Mouse (Mus musculus): ENCODE results near the gene Msmp. TPM values are rescaled to one million over a fixed set of nuclear protein-coding genes. Genes with fewer than 3 reads are reported as not detected.
"Not testable (repeated sequence)": the region's sequence is repeated elsewhere in the genome, so short reads cannot be mapped to it uniquely, and the experiment has no call there.

Msmp gene
- polyA plus RNA-seq, 1 experiment = not detected

- Histone ChIP-seq H3K4me3 (ENCODE audit: insufficient read depth, low read length) (no peak overlapping the region), H3K4me1 (ENCODE audit: control insufficient read depth, insufficient read depth, low read length) (peaks cover 33% of the 10 kb centered on the region), H3K27ac (ENCODE audit: insufficient read depth, low read depth, low read length) (peak overlapping the region; percentile 36)
- TF ChIP-seq CTCF (IDR thresholded peaks at IDR 0.05; ENCODE audit: low read depth, low read length) = no peak
- TF ChIP-seq POLR2A (IDR thresholded peaks at IDR 0.05; ENCODE audit: borderline replicate concordance, low read depth, low read length) = no peak
These were observed 28.4 kb downstream of the Msmp start for GRCm38 (mm10) chr4:43555926-43556325.

- no peak overlapping the region for H3K4me3 ChIP-seq (ENCODE audit: insufficient read depth, low read length)
- H3K4me1 ChIP-seq (ENCODE audit: control insufficient read depth, insufficient read depth, low read length) = peaks cover 33% of the 10 kb centered on the region
- H3K27ac ChIP-seq (ENCODE audit: insufficient read depth, low read depth, low read length) = no peak overlapping the region
- no peak for TF ChIP-seq CTCF (IDR thresholded peaks at IDR 0.05; ENCODE audit: low read depth, low read length)
- TF ChIP-seq POLR2A (IDR thresholded peaks at IDR 0.05; ENCODE audit: borderline replicate concordance, low read depth, low read length) = no peak
These were observed 30.4 kb downstream of the Msmp start for GRCm38 (mm10) chr4:43553891-43554290.

GRCm38 (mm10) chr4:43552437-43552836 lies 31.9 kb downstream of the Msmp start:
- no peak overlapping the region for H3K4me3 ChIP-seq (ENCODE audit: insufficient read depth, low read length)
- TF ChIP-seq POLR2A (IDR thresholded peaks at IDR 0.05; ENCODE audit: borderline replicate concordance, low read depth, low read length) = no peak
- no peak for TF ChIP-seq CTCF (IDR thresholded peaks at IDR 0.05; ENCODE audit: low read depth, low read length)
- H3K27ac ChIP-seq (ENCODE audit: insufficient read depth, low read depth, low read length) = no peak overlapping the region
- H3K4me1 ChIP-seq (ENCODE audit: control insufficient read depth, insufficient read depth, low read length) = peaks cover 23% of the 10 kb centered on the region

GRCm38 (mm10) chr4:43551854-43552253 lies 32.4 kb downstream of the Msmp start:
- H3K4me3 ChIP-seq (ENCODE audit: insufficient read depth, low read length); H3K27ac ChIP-seq (ENCODE audit: insufficient read depth, low read depth, low read length): not testable (repeated sequence)
- peaks cover 17% of the 10 kb centered on the region for H3K4me1 ChIP-seq (ENCODE audit: control insufficient read depth, insufficient read depth, low read length)

GRCm38 (mm10) chr4:43549055-43549454 lies 35.2 kb downstream of the Msmp start:
- TF ChIP-seq CTCF (IDR thresholded peaks at IDR 0.05; ENCODE audit: low read depth, low read length) (no peak), POLR2A (IDR thresholded peaks at IDR 0.05; ENCODE audit: borderline replicate concordance, low read depth, low read length) (no peak)
- Histone ChIP-seq H3K4me3 (ENCODE audit: insufficient read depth, low read length) (no peak overlapping the region), H3K4me1 (ENCODE audit: control insufficient read depth, insufficient read depth, low read length) (no peaks in the 10 kb centered on the region), H3K27ac (ENCODE audit: insufficient read depth, low read depth, low read length) (no peak overlapping the region)

- no peak overlapping the region for H3K27ac ChIP-seq (ENCODE audit: insufficient read depth, low read depth, low read length)
- no peaks in the 10 kb centered on the region for H3K4me1 ChIP-seq (ENCODE audit: control insufficient read depth, insufficient read depth, low read length)
- H3K4me3 ChIP-seq (ENCODE audit: insufficient read depth, low read length) = no peak overlapping the region
- no peak for TF ChIP-seq CTCF (IDR thresholded peaks at IDR 0.05; ENCODE audit: low read depth, low read length)
- no peak for TF ChIP-seq POLR2A (IDR thresholded peaks at IDR 0.05; ENCODE audit: borderline replicate concordance, low read depth, low read length)
These were observed 37.1 kb downstream of the Msmp start for GRCm38 (mm10) chr4:43547160-43547559.

- Histone ChIP-seq H3K27ac (ENCODE audit: insufficient read depth, low read depth, low read length) (no peak overlapping the region), H3K4me3 (ENCODE audit: insufficient read depth, low read length) (no peak overlapping the region), H3K4me1 (ENCODE audit: control insufficient read depth, insufficient read depth, low read length) (no peaks in the 10 kb centered on the region)
- TF ChIP-seq CTCF (IDR thresholded peaks at IDR 0.05; ENCODE audit: low read depth, low read length) (no peak), POLR2A (IDR thresholded peaks at IDR 0.05; ENCODE audit: borderline replicate concordance, low read depth, low read length) (no peak)
These were observed 37.8 kb downstream of the Msmp start for GRCm38 (mm10) chr4:43546375-43547047.

GRCm38 (mm10) chr4:43542044-43542443 lies 42.2 kb downstream of the Msmp start:
- TF ChIP-seq POLR2A (IDR thresholded peaks at IDR 0.05; ENCODE audit: borderline replicate concordance, low read depth, low read length) = no peak
- no peak overlapping the region for H3K27ac ChIP-seq (ENCODE audit: insufficient read depth, low read depth, low read length)
- no peaks in the 10 kb centered on the region for H3K4me1 ChIP-seq (ENCODE audit: control insufficient read depth, insufficient read depth, low read length)
- no peak overlapping the region for H3K4me3 ChIP-seq (ENCODE audit: insufficient read depth, low read length)

GRCm38 (mm10) chr4:43536031-43536430 lies 48.3 kb downstream of the Msmp start:
- no peak for TF ChIP-seq POLR2A (IDR thresholded peaks at IDR 0.05; ENCODE audit: borderline replicate concordance, low read depth, low read length)
- no peak overlapping the region for H3K4me3 ChIP-seq (ENCODE audit: insufficient read depth, low read length)
- no peaks in the 10 kb centered on the region for H3K4me1 ChIP-seq (ENCODE audit: control insufficient read depth, insufficient read depth, low read length)
- no peak overlapping the region for H3K27ac ChIP-seq (ENCODE audit: insufficient read depth, low read depth, low read length)

- Histone ChIP-seq H3K27ac (ENCODE audit: insufficient read depth, low read depth, low read length) (no peak overlapping the region), H3K4me1 (ENCODE audit: control insufficient read depth, insufficient read depth, low read length) (no peaks in the 10 kb centered on the region), H3K4me3 (ENCODE audit: insufficient read depth, low read length) (no peak overlapping the region)
- no peak for TF ChIP-seq CTCF (IDR thresholded peaks at IDR 0.05; ENCODE audit: low read depth, low read length)
- no peak for TF ChIP-seq POLR2A (IDR thresholded peaks at IDR 0.05; ENCODE audit: borderline replicate concordance, low read depth, low read length)
These were observed 48.7 kb downstream of the Msmp start for GRCm38 (mm10) chr4:43535628-43536027.

- no peak overlapping the region for H3K27ac ChIP-seq (ENCODE audit: insufficient read depth, low read depth, low read length)
- no peak for TF ChIP-seq POLR2A (IDR thresholded peaks at IDR 0.05; ENCODE audit: borderline replicate concordance, low read depth, low read length)
- no peak for TF ChIP-seq CTCF (IDR thresholded peaks at IDR 0.05; ENCODE audit: low read depth, low read length)
- no peaks in the 10 kb centered on the region for H3K4me1 ChIP-seq (ENCODE audit: control insufficient read depth, insufficient read depth, low read length)
- H3K4me3 ChIP-seq (ENCODE audit: insufficient read depth, low read length) = no peak overlapping the region
These were observed 51.0 kb downstream of the Msmp start for GRCm38 (mm10) chr4:43533270-43533669.

Other genes with a start within 250 kb of the Msmp start
- 40.0 and 44.3 TPM in 2 replicates for gene Rusc2, start 202.5 kb downstream of the Msmp start, polyA plus RNA-seq (2012; ENCODE audit: insufficient read depth, insufficient read length, missing spikeins)
- gene Fam166b, start 155.4 kb downstream of the Msmp start, polyA plus RNA-seq (2012; ENCODE audit: insufficient read depth, insufficient read length, missing spikeins) = not detected in 2 replicates
- gene Tesk1, start 142.6 kb downstream of the Msmp start, polyA plus RNA-seq (2012; ENCODE audit: insufficient read depth, insufficient read length, missing spikeins) = 47.2 and 51.5 TPM in 2 replicates
- gene Cd72, start 129.9 kb downstream of the Msmp start, polyA plus RNA-seq (2012; ENCODE audit: insufficient read depth, insufficient read length, missing spikeins) = 854 and 867 TPM in 2 replicates
- not detected in 2 replicates for gene Sit1, start 100.8 kb downstream of the Msmp start, polyA plus RNA-seq (2012; ENCODE audit: insufficient read depth, insufficient read length, missing spikeins)
- 33.0 and 39.4 TPM in 2 replicates for gene Ccdc107, start 91.6 kb downstream of the Msmp start, polyA plus RNA-seq (2012; ENCODE audit: insufficient read depth, insufficient read length, missing spikeins)
- 32.5 and 39.2 TPM in 2 replicates for gene Arhgef39, start 84.8 kb downstream of the Msmp start, polyA plus RNA-seq (2012; ENCODE audit: insufficient read depth, insufficient read length, missing spikeins)
- gene Car9, start 77.5 kb downstream of the Msmp start, polyA plus RNA-seq (2012; ENCODE audit: insufficient read depth, insufficient read length, missing spikeins) = 5.7 and 6.0 TPM in 2 replicates
- gene Tpm2, start 60.7 kb downstream of the Msmp start, polyA plus RNA-seq (2012; ENCODE audit: insufficient read depth, insufficient read length, missing spikeins) = 7.0 and 8.9 TPM in 2 replicates
- gene Creb3, start 22.2 kb downstream of the Msmp start, polyA plus RNA-seq (2012; ENCODE audit: insufficient read depth, insufficient read length, missing spikeins) = 50.7 and 54.0 TPM in 2 replicates
- gene Tln1, start 21.8 kb downstream of the Msmp start, polyA plus RNA-seq (2012; ENCODE audit: insufficient read depth, insufficient read length, missing spikeins) = 168 and 219 TPM in 2 replicates
- 15.8 and 17.3 TPM in 2 replicates for gene Rgp1, start 5.8 kb downstream of the Msmp start, polyA plus RNA-seq (2012; ENCODE audit: insufficient read depth, insufficient read length, missing spikeins)
- 9.6 and 11.3 TPM in 2 replicates for gene Gba2, start 5.6 kb downstream of the Msmp start, polyA plus RNA-seq (2012; ENCODE audit: insufficient read depth, insufficient read length, missing spikeins)
- 0.44 TPM in 1 of 2 replicates, not detected in the other for gene Npr2, start 47.4 kb upstream of the Msmp start, polyA plus RNA-seq (2012; ENCODE audit: insufficient read depth, insufficient read length, missing spikeins)
- gene Spag8, start 69.1 kb upstream of the Msmp start, polyA plus RNA-seq (2012; ENCODE audit: insufficient read depth, insufficient read length, missing spikeins) = not detected in 2 replicates
- 32.7 and 33.1 TPM in 2 replicates for gene Hint2, start 72.0 kb upstream of the Msmp start, polyA plus RNA-seq (2012; ENCODE audit: insufficient read depth, insufficient read length, missing spikeins)
- 1.9 and 2.4 TPM in 2 replicates for gene Tmem8b, start 84.5 kb upstream of the Msmp start, polyA plus RNA-seq (2012; ENCODE audit: insufficient read depth, insufficient read length, missing spikeins)
- gene Fam221b, start 84.7 kb upstream of the Msmp start, polyA plus RNA-seq (2012; ENCODE audit: insufficient read depth, insufficient read length, missing spikeins) = 0.15 and 0.21 TPM in 2 replicates
- not detected in 2 replicates for gene Olfr70, start 116.3 kb upstream of the Msmp start, polyA plus RNA-seq (2012; ENCODE audit: insufficient read depth, insufficient read length, missing spikeins)
- gene Olfr71, start 125.8 kb upstream of the Msmp start, polyA plus RNA-seq (2012; ENCODE audit: insufficient read depth, insufficient read length, missing spikeins) = not detected in 2 replicates
- not detected in 2 replicates for gene Hrct1, start 142.7 kb upstream of the Msmp start, polyA plus RNA-seq (2012; ENCODE audit: insufficient read depth, insufficient read length, missing spikeins)
- gene Spaar, start 145.5 kb upstream of the Msmp start, polyA plus RNA-seq (2012; ENCODE audit: insufficient read depth, insufficient read length, missing spikeins) = not detected in 2 replicates
- not detected in 2 replicates for gene Olfr159, start 186.5 kb upstream of the Msmp start, polyA plus RNA-seq (2012; ENCODE audit: insufficient read depth, insufficient read length, missing spikeins)
- gene Olfr156, start 239.4 kb upstream of the Msmp start, polyA plus RNA-seq (2012; ENCODE audit: insufficient read depth, insufficient read length, missing spikeins) = not detected in 2 replicates